Mouse (Mus musculus): ENCODE results near the gene Kmo.
A peak's percentile ranks its signal among the peaks of the same experiment; 100 is the strongest.

Gene Kmo

DNA sequence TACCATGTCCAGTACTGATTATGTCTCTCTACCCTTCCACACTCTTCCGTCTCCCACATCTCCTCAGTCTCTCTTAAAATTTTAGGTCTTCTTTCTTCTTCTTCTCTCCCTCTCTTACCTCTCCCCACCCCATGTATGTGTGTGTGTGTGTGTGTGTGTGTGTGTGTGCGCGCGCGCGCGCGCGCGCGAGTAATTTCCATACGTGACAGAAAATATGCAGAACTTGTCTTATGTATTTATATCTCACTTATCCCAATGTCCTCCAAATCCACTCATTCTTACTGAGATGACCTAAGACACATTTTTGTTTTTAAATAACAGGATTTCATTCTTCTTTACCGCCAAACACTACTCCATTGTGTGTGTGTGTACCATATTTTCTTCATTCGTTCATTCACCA, 12.3 kb downstream of the Kmo start:
- DNase-seq = no peak

DNA sequence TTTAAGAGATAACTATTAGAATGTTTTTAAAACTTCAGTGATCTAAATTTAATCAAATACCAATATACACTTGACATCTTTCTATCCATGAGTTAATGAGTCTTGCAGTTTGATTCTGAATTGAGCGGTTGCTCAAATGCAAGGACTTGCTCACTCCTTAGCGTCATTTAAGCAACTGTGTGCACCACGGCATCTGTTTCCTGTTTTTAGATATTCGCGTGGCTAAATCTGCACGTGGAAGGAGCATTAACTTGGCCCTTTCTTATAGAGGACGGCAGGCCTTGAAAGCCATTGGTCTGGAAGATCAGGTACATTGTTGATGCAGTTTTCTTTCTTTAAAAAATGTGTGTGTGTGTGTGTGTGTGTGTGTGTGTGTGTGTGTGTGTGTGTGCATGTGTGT, 17.5 kb downstream of the Kmo start:
- DNase-seq = no peak

DNA sequence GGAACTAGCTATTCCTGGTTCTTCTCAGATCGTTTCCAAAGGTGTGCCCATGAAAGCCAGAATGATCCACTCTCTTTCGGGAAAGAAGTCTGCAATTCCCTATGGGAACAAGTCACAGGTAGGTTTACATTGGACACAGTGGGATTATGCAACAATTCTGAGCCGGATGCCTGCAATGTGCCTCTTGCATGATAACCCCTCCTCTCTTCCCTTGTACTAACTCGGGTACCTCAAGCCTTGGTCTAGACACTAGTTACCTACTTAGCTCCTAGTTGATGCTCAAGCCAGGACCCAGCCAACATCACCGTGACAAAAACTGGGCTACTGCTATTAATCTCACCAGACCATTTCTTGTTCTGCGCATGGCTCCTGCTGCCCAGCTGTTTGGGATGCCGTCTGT, 18.9 kb downstream of the Kmo start:
- DNase-seq = no peak

DNA sequence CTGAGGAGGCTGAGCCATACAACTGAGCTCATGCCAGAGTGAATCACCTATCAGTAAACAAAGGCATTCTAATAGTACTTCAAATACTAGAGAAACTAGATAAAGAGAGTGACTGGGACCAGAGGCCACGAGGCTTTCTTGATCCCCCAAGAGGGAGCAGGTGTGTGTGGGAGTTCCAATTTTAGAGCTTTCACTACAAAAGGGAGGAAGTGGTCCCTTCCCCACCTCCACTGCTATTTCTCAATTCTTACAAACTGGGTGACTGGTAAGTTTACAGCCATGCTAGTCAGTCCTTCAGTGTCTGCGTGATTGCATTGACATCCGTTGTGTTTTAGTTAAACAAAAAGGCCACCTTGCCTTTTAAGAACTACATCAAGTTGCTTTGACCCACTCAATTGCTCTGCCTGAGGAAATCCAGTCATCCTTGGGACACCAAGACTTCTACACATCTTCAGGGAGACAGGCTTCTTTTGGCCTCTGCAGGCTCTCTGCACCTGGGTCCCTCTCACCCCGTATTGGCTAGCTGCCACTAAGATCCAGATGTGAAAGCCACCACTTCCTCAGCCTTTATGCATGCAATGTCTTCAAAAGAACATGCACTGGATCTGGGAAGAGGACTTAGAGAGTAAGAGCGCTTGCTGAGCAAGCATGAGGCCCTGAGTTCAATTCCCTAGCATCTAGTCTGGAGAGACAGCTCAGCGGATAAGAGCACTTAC, 20.4 kb downstream of the Kmo start:
- DNase-seq = no peak

DNA sequence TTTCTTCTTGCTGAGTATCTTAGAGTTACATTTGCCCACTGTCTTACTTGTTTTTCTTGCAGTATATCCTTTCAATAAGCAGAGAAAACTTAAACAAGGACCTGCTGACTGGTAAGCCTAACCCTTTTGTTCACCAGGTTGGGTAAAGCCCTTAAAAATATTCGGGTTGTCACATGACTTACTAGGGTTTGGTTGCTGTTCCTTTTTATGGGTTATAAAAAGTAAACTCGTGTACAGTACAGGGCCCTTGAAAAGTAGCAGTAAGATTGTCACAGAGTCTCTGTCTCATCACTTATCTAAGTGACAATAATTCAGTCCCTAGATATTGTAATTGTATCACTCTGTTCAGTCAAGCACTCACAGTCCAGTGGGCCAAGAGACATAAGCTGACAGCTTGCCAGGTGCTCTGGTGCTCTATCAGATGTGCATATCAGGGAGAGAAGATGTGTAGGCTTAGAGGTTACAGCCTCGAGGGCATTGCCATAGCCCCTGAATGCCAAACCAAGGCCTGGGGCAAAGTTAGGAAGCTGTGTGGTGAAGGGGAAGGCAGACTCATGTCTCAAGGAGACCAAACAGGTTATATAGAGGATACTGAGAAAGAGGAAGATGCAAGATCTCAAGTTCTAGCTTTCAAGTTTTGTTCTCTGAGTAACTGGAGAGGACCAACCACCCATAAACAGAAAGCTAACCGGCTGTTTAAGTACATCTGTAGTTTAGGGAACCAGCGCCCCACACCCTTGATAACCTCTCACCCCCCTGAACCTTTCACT, 23.5 kb downstream of the Kmo start:
- peak in 1 of 2 experiments; percentile 41 for DNase-seq

DNA sequence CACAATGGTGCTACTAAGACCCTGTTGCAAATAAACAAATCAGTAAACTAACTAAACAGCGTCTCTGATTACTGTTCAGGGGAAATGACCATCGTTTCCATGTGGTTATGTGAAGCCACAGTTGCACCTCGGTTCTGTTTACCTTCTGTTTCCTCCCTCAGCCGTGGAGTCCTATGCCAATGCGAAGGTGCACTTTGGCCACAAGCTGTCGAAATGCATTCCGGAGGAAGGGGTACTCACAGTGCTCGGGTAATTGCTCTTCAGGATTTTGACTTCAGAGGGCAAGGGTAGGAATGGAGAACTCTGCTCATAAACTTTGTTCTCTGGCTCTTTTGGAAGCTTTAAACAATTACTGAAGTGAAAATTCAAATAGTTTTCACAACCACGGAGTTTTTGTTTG, 26.8 kb downstream of the Kmo start:
- no peak for DNase-seq

DNA sequence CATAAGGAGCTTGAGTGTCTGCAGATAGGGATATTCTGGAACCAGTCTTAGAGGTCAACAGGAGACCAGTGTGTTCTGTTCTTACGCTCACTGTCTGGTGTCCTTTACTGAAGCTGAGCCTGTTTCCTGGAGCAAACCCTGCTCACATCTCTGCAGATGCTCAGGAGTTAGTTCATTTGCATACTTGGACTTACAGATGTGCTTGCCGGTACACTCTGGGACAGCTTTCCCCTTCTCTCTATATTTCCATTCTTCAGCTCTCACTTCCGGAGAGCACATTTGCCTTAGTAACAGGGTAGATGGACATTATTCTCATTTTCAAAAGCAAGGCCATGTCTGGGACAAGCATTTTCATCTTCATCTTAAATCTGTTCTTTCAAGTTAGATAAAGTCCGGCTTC, 28.4 kb downstream of the Kmo start:
- no peak for DNase-seq

DNA sequence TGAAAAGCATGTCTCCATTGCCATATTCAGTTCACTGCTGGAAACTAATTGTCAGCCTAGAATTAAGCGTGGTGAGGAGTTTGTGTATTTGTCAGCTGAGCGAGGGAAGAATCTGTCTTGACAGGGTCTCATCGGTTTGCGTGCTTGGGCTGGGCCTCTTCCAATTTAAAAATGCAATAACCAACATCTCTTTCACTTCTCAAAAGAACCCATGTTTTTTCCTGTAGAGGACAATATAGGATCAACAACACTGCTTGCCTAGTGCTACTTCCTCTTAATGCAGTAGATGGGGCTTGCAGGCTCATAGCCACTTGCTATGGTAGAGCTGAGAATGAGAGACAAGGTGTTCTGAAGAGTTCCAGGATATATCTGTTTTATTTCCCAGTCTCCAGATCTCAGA, 39.7 kb downstream of the Kmo start:
- no peak for DNase-seq

DNA sequence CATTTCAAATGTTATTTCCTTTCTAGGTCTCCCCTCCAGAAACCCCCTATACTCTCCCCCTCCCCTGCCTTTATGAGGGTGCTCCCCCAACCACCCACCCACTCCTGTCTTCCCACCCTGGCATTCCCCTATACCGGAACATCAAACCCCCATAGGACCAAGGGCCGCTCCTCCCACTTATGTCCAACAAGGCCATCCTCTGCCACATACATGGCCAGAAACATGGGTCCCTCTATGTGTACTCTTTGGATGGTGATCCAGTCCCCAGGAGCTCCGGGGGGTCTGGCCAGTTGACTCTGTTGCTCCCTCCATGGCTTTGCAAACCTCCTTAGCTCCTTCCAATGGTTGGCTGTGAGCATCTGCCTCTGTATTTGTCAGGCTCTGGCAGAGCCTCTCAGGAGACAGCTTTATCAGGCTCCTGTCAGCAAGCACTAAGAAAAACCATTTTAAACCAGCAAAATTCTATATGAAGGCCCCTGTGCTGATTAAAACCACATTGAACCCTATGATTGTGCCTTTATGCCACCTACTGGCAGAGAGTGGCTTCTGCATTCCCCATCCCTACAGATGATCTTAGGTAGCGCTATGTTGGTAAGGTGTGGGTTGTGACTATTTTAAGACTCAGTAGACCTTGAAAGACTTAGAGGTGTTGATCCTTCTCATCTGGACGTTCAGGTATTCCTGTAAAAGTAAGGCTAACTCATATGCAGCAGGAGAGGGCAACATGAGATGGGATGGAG, 48.7 kb downstream of the Kmo start:
- DNase-seq = peak; percentile 10 to 43

DNA sequence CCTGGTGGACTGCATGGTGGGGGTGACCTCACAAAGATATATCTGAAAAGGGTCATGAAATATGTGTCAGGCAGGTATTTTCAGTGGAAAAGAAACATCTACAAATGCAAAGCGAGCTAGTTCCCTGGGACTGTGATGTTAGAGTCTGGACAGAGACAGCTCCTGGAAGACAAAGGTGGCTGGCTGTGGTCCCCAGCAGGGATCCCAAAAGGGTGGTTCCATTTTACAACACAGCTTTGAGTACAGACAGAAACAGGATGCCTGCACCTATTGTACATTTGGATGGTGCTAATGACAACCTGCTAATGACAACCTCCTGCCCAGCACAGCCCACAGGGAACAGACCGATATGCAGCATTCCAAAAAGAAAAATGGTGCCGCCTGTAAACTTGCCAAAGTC, 49.3 kb downstream of the Kmo start:
- no peak for DNase-seq

DNA sequence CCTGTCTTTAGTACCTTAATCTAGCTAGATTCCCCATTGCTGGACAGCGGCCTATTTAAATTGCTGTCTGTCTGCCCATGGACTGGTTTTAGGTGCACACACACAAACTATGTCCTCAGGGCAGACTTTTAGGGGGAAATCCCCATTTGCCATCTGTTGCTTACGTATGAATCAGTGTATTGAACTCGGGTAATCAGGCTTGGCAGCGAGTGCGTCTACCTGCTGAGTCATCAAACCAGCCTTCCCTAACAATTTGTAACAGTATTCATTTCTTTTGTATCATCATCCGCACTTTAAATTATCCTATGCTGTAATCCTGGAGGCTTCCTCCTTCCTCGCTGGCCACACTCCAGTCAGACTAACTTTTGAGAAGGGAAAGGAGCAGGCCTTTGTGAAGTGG, 49.9 kb downstream of the Kmo start:
- no peak for DNase-seq

DNA sequence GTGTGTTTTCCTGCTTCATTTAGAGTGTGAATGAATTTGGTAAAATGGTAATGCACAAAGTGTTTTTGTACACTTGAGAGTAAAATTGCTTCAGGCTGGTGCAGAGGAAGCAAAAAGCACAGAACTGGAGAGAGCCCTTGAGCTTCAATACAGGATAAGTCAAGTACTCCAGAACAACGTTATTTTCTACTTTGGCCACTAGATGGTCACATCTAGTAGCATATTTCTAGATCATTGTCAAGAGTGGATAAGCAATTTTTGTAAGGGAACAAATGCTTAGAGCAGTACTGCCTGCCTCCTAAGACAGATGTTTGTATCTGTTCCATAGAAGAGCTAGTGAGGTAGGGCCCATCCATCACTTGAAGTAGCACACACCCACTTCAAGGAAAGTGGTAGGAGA, 51.4 kb downstream of the Kmo start:
- no peak for DNase-seq

DNA sequence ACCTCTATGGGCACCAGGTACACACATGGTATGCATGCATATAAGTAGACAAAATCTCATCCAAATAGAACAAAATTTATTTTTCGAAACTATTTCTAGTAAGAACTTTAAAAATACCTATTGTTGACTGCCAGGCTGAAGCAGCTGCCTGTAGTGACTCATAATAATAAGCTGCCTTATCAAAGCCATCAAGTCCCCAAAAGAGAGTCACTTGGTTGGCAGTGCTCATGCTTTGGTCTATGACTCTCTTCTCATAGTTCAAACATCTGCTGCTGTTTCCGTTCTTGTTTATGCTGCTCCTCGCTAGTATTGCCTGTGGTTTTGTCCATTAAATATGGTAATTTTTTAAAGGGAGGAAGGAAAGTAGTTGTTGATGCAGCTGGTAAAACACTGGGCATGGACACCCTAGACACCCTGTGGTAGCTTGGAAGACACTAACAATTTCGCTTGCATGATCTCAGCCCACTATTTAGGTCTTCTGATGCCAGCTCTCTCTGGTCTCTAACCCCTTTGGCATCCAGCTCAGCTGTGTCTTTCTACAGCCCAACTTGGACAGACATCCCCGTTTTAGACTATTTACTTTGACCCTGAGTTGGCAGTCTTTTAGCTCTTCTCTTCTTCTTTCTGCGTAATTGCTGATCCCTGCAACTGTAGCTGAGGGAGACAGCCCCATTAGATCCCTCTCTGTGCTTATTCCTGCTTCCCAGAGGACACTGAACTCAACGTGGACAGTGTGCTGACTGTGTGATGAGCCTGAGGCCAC, 53.6 kb downstream of the Kmo start:
- DNase-seq = no peak

DNA sequence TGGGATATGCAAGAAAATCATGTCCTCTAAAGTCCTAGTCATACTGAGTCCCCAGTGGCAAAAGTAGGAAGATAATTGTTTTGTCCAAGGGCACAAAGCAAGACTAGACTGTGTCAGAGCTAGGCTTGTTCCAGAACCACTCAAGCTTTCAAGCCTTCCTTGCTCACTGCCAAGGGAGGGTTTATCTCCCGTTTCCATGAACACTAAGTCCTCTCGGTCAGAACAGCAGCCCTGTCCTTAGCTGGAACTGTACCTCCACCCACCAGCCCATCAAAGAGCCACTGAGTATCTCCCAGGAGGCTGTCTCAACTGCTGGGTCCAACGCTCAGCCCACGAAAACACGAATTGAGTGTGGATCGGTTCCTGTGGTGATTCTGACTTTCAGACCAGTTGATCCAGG, 54.9 kb downstream of the Kmo start:
- no peak for DNase-seq

DNA sequence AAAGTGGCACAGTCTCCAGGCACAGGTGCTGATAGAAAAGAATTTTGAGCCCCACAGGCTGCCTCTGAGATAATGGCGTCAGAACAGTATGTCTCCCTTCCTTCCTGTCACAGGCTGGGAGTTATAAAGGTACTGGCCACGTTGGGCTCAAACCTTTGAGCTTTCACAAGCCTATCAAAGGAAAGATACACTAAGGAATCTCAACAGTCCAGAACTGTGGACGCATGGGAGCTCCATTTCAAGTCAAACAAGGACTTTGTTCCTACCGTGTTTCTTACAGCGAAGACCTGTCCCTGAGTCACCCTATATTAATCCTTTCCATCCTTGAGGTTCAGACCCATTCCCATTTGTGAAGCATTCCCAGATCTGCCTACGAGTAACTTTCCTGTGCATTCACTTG, 57.3 kb downstream of the Kmo start:
- DNase-seq = no peak

DNA sequence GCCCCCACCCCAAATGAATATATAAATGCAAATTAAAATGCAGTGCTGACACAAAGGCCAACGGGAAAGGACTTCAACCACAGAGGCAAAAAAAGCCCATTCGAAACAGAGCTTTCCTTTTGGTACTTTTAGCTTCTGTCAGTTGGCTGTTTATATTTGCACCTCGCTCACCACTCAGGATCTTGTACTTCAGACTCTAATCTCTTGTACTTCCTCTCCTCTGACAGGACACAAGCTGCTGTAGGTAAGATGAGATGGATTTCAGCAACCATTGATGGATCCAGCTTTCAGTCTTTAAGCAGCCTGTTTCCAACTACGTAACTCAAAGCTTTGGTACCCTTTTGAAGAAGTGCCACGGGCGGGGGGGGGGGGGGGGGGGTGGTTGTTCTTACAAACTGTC, 60.8 kb downstream of the Kmo start:
- DNase-seq = no peak

DNA sequence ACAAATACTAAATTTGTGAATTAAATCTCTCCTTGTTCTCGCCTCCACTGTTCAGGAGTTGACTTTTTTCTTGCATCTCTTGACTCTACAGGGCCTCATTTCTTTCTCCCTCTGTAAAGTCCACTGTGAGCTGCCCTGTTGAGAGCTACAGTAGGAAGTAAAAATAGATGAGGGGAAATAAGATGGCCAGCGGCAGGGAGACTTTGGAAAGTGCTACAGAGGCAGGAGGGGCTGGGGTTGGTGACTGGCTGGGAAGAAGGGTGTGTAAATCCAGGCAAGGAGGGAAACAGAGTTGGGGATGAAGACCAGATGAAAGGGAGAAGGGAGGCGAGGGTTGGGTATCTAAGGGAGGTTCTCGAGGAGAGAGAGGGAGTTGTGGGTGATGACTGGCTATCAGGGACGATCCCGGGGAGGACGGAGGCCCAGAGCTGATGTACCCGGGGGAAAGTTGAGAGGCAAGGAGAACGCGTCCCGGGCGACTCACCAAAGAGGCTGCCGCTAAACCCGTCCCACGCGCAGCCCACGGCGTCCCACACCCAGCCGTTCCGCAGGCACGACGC, 71.6 kb downstream of the Kmo start:
- peak in 1 of 2 experiments; percentile 16 for DNase-seq

DNA sequence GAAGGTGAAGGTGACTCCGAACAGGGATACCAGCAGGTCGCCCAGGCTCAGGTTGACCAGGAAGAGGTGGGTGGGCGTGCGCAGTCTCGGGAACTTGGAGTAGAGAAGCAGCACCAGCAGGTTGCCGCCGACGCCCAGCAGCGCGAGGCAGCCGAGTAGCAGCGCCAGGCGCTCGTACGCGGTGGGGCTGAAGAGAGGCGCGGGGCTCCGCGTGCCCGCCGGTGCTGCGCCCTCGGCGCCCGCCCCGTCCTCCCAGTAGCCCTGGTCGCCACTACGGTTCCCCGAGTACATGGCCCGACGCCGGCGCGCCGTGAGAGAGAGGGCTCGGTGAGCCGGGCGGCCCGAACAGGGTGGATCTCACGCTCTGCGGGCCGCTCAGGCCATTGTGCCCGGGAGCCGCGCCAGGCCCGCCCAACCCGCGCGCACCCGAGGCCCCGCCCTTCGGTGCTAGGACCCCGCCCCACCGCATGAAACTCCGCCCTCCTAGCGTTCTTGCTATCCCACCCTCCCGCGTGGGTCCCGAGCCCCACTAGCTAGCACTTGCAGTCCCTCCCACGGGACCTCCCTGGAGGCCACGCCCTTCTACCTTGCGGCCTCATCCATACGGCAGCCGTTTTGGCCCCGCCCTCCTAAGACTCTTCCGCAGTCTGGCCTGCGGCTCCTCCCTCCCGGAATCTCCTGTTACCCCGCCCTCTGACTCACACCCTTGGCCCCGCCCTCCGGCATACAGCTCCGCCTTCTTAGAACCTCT, 72.2 kb downstream of the Kmo start, which contains the start of the genes Opn3 and Chml:
TSS of gene Opn3 (minus strand) at position 531 of the 751 bp plus-strand sequence.
TSS of gene Chml (minus strand) at position 656 of the 751 bp plus-strand sequence.
- DNase-seq = peak; percentile 99

DNA sequence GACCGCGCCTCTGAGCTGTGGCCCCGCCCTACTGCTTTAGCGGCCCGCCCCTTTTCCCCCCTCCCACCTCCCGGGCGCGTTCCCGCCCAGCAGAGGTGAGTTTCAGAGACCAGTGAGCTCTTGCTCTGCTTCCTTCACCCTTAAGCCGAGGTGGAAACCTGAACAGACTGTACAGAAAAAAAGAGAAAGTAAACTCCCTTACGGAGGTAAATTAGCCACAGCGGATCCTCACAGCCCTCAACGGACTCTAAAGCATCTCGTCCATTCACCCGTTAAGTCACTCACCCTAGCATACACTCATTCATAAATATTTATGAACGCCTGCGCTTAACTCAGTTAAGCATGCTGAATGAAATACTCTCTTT, 72.8 kb downstream of the Kmo start:
- no peak for DNase-seq

DNA sequence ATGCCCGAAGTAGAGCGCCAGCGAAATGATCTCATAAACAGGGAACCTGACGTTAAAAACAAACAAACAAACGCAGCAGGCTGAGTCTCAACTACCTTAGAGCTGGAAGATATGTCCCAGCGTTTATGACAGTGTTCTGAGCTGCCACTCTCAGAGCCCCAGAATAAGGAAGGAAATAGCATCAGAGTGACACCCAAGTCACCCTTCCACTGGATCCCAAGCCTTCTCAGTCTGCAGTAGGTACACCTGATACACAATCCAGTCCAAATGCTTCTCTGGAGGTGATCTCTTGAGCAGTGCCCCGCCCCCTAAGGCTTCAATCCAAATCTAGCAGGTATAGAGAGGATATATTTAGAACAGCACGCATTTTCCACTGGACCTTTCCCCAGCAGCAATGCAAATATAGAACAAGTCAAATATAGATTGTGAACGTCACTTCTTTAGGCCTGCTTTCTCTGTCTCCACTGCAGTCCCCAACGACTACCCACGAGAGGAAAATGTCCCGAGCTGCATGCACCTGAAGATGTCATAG, 73.3 kb downstream of the Kmo start:
- peak; percentile 5 to 25 for DNase-seq

DNA sequence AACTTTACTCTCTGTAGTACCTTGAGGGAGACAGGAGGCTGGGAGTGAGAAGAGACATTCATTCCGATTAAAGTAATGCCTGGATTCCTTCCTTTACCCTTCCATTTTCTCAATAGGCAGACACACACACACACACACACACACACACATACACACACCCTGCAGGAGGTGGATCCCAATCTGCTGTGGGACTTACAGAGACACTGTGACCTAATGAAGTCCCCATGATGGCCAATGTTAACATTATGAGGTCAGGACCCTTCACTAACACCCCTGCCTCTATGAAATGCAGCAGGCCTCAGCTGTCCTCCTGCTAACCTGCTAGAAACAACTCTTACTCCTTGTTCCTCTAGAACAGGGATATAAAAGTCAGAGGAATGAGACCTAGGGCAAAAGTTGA, 78.1 kb downstream of the Kmo start, which contains the start of gene Wdr64:
TSS of gene Wdr64 (plus strand) at position 301 of the 400 bp plus-strand sequence.
- DNase-seq = no peak

DNA sequence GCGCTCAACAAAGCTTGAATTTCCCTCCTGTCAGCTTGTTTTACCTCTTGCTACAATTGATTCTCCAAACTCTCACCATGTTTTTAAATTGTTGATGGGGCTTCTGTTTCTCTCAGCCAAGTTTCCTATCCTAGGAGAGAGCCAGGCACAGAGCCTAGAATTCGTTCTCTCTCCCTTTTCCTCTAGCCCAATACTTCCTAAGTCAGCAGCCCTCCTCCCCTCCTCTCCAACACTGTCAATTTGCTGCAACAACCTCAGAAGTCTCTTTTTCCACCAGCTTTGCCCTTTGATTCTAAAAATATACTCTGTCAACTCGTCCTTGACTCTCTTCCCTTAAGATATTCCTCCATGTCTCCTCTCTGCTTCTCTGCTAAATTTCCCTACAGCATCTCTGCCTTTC, 79.2 kb downstream of the Kmo start:
- no peak for DNase-seq

Measured in spleen, adult 18-20 months (tissue).